Mouse (Mus musculus): Measurements from ENCODE around the gene Chkb.
"Not testable (repeated sequence)": the region's sequence is repeated elsewhere in the genome, so short reads cannot be mapped to it uniquely, and the experiment has no call there.

The Chkb gene

GRCm38 (mm10) chr15:89453865-89454478 lies 24.3 kb upstream of the Chkb start, which contains the start of gene Mapk8ip2:
TSS of gene Mapk8ip2 (plus strand) at chr15:89453913.
- no peak for DNase-seq (ENCODE audit: low spot score)

- DNase-seq (ENCODE audit: low spot score), result no peak
These were observed 23.5 kb upstream of the Chkb start for GRCm38 (mm10) chr15:89452906-89453864.

GRCm38 (mm10) chr15:89442486-89443070 lies 12.9 kb upstream of the Chkb start:
- DNase-seq (ENCODE audit: low spot score), result no peak

GRCm38 (mm10) chr15:89435878-89436277 lies 6.2 kb upstream of the Chkb start:
- no peak for DNase-seq (ENCODE audit: low spot score)

DNA sequence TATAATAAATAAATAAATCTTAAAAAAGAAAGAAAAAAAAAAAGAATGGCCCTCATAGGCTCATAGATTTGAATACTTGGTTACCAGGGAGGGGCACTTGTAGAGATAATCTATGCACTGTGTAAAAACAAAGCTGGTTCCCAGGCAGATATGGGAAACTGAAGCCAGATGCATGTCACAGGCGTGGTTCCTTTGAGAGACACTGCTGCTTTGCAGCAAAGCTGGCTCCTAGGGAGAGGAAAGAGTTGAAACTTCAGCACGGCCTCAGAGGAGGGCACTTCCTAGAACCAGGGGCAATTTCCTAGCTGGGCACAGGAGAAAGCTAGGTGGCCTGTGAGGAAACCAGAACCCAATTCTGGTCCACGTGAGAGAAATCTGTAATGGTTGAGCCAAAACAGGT lies 4.4 kb upstream of the Chkb start:
- DNase-seq (ENCODE audit: low spot score), result no peak

DNA sequence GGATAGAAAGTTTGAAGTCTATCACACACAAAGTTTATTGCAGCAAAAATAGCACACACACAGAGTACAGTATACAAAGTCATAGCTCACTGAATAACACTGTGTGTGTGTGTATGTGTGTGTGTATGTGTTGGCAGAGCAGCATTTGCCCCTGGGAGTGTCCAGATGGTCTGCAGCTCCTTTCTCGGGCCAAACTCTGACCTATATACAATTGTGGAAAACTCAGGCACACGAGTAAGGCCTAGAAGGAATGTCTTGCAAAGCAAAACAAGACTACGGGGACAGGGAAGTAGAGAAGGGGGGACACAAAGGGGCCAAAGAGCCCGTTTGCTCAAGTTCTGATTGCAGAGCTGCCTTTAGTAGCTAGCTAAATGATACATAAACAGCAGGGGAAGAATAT lies 3.2 kb upstream of the Chkb start:
- no peak for DNase-seq (ENCODE audit: low spot score)

GRCm38 (mm10) chr15:89431806-89432205 lies 2.1 kb upstream of the Chkb start:
- DNase-seq (ENCODE audit: low spot score), result no peak

GRCm38 (mm10) chr15:89431271-89431670 lies 1.6 kb upstream of the Chkb start:
- no peak for DNase-seq (ENCODE audit: low spot score)

- not testable (repeated sequence) for DNase-seq (ENCODE audit: low spot score)
These were observed 1.1 kb upstream of the Chkb start for GRCm38 (mm10) chr15:89430771-89431170.

GRCm38 (mm10) chr15:89430341-89430740 lies 633 bp upstream of the Chkb start:
- no peak for DNase-seq (ENCODE audit: low spot score)

DNA sequence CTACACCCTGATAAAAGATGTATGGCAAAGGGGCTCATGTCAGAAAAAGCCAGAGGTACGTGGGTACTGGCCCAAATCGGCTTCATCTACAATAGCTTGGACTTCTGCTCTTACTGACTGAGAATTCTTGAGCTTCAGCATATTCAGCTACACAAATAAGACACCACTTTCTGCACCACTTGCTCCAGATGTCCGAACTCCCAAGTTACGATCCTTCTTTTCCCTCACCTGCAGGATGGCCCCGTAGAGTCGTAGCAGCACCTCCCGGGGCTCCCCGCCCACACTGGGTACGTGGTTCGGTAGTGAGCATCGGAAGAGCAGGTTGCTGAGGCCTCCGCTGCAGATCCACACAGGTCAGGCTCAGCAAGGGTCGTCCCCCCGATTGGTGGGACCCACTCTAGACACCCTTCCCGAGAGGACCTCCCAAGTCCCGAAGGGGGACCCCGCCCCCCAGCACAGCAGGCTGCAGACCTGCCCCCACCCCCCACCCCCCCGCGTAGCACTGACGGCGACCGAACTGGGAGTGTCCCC lies 822 bp downstream of the Chkb start:
- no peak for DNase-seq (ENCODE audit: low spot score)

DNA sequence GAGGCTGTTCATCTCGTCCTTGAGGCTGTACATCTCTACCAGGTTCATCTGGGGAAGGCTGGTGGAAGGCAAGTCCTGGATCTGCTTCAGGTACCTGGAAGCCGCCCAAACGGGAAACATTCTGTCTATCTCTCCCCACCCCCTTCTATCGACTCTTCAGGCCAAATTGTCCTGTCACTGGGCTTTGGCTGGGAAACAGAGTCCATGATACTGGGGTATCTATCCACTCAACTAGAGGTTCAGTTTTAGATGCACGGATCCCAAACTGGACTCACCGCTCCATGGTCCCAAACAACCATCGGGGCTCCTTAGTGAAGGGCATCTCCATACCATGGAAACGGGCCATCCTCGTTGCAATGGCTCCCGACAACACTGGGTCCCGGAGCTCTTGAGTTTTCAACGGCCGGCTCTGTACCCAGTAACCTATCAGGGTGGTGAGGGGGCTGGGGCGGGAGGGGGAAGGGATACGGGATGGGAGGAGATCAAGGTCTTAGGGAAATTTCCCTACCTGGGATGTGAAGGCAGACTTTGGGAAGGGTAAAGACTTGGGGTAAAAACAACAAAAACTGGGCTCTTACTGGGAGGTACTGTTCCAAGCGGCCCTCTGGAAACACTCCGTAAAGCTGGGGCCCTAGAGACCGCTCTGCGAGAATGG lies 1.4 kb downstream of the Chkb start:
- DNase-seq (ENCODE audit: low spot score), result no peak

DNA sequence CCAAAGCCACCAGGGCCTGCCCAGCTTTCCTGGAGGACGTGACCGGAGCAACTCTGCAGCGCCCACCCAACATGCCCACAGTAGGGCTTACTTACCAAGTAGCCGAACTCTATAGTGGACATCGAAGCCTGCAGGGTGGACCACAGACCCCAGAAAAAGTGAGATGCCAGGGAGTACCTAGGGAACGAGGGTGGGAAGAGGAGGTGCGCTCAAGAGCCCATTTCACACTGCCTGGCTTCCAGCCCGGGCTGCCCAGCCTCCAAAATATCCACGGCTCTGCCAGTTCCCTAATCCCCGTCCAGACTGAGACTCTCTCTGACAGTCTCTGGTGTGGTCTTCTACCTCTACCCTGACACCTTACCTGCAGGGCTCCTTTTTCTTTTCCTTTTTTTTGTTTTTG lies 3.0 kb downstream of the Chkb start:
- no peak for DNase-seq (ENCODE audit: low spot score)

GRCm38 (mm10) chr15:89425711-89426121 lies 4.0 kb downstream of the Chkb start, which contains the start of gene Cpt1b:
TSS of gene Cpt1b (minus strand) at chr15:89425863.
- no peak for DNase-seq (ENCODE audit: low spot score)

DNA sequence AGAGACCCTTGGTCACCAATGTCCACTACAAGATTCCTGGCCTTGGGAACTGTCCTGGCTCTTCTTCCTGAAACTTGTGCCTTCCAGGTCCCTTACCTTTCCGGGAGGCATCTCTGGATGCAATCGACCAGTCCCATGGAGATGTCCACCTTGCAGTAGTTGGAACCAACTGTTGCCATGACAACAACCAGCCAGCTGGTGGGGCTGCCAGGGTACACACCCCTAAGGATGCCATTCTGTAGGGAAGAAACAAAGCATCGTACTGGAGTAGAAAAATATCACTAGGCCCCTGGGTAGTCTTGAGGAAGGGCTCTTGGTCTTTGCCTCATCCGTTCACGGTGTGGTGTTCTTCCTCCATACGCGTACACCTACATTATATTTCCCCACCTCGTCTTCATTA lies 5.1 kb downstream of the Chkb start:
- DNase-seq (ENCODE audit: low spot score), result no peak

- no peak for DNase-seq (ENCODE audit: low spot score)
These were observed 7.8 kb downstream of the Chkb start for GRCm38 (mm10) chr15:89421938-89422337.

- no peak for DNase-seq (ENCODE audit: low spot score)
These were observed 14.4 kb downstream of the Chkb start for GRCm38 (mm10) chr15:89415282-89415681.

GRCm38 (mm10) chr15:89410118-89410517 lies 19.6 kb downstream of the Chkb start, which contains the start of gene Syce3:
TSS of gene Syce3 (minus strand) at chr15:89410503.
- no peak for DNase-seq (ENCODE audit: low spot score)

- no peak for DNase-seq (ENCODE audit: low spot score)
These were observed 23.0 kb downstream of the Chkb start for GRCm38 (mm10) chr15:89406691-89407090.

DNA sequence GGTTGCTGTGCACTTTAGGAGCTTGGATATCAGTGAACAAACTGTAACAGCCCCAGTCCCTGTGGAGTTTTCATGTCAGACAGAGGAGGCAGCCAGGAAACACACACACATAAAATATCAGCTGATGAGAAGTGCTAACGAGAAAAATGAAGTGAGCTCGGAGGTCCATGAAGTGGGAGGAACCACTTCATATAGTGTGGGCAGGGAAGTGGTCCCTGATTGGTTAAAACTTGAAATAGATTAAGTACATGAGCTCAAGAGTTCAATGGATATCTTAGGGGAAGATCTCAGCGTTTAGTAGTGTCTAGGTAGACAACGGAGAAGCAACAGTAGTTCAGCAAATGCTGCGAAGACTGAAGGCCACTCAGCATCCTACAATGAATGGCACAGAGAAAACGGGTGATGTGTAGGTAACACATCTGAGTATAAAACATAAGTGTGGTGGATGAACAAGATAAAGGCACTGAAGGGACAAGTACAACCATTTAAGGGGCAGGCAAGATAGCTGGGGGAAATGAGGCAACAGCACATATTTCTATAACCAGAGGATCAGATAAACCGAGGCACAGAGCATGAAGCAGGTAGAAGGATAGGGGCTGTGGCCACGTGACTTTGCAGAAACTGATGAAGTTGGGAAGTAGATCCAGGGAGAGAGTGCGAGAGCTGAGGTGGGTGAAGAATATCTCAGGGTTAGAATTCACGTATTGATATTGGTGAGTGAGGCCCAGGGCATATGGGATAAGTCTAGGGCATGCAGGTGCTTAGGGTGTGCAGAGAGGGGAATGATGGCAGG lies 24.7 kb downstream of the Chkb start:
- no peak for DNase-seq (ENCODE audit: low spot score)

GRCm38 (mm10) chr15:89402471-89402870 lies 27.2 kb downstream of the Chkb start:
- DNase-seq (ENCODE audit: low spot score), result no peak

Data from layer of hippocampus, adult 9-10 months (tissue).